Mouse (Mus musculus): ENCODE results near the gene Pola1. TPM values are rescaled to one million over a fixed set of nuclear protein-coding genes. Genes with fewer than 3 reads are reported as not detected.

Gene Pola1
- polyA plus RNA-seq (2012; ENCODE audit: insufficient read depth, insufficient read length, missing spikeins): 10.3 and 11.2 TPM in 2 replicates

GRCm38 (mm10) chrX:93631657-93632449, at the start of gene Pola1:
Pola1 (minus strand) TSS chrX:93632155.
- no peak for TF ChIP-seq CTCF (IDR thresholded peaks at IDR 0.05; ENCODE audit: low read depth, low read length)
- no peak for TF ChIP-seq POLR2A (IDR thresholded peaks at IDR 0.05; ENCODE audit: borderline replicate concordance, low read depth, low read length)
- H3K27ac ChIP-seq (ENCODE audit: insufficient read depth, low read depth, low read length): peak within 1 kb of the TSS; percentile 55
- H3K4me1 ChIP-seq (ENCODE audit: control insufficient read depth, insufficient read depth, low read length): 0 out of 2 replicates have a peak, but pooled peaks cover 2% of the 10 kb centered on the region
- H3K4me3 ChIP-seq (ENCODE audit: insufficient read depth, low read length): peak within 1 kb of the TSS; percentile 65

- H3K4me3 ChIP-seq (ENCODE audit: insufficient read depth, low read length): no peak overlapping the region
- no peak overlapping the region for H3K27ac ChIP-seq (ENCODE audit: insufficient read depth, low read depth, low read length)
These were observed 44.3 kb upstream of the Pola1 start for GRCm38 (mm10) chrX:93676228-93676627.

DNA sequence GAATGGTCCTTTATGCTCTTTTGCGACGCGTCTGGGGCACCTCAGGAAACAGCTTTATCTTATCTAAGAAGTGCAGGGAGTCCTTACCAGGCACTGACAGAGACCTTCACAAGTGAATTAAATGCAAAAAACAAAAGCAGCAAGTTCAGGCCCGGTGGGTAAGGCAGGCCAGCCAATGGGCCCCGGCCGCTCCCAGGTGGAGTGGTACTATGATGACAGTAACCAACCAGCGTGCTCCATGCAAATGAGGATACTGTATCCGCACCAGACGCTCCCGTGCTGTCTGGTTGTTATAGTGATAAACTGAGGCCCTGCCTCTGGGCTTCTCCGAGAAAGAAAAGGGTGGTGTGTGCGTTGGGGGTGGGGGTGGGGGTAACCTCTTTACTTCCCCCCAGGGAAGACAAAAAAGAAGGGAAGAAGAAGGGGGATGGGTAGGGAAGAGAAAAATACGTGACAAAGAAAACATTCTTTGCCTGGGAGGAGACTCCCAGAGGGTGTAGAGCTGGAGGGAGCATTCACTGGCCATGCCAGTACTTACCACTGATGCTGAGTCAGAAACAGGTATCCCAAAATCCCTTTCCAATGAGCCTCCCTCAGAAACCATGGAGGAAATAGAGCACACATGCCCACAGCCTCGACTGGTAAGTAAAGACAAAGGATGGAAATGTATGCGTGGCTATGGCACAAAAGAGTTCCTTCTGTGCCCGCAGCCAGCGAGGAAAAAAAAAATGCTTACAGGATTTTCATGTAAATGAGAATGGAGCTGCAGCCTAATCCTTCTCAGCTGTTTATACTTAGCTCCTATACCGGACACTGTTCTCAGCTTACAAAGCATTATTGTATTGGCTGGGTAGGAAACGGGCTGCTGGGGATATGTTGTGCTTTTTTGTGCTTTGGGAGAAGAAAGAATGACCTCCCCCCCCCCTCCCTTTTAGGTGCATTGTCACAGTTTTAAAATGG, 43.2 kb upstream of the Pola1 start:
- Histone ChIP-seq H3K4me1 (ENCODE audit: control insufficient read depth, insufficient read depth, low read length) (no peaks in the 10 kb centered on the region), H3K4me3 (ENCODE audit: insufficient read depth, low read length) (no peak overlapping the region; the same call in 1 of the 2 replicates), H3K27ac (ENCODE audit: insufficient read depth, low read depth, low read length) (no peak overlapping the region)
- TF ChIP-seq POLR2A (IDR thresholded peaks at IDR 0.05; ENCODE audit: borderline replicate concordance, low read depth, low read length) (no peak), CTCF (IDR thresholded peaks at IDR 0.05; ENCODE audit: low read depth, low read length) (no peak)

More at GRCm38 (mm10) chrX:93676228-93676627, 44.3 kb upstream of the Pola1 start:
- TF ChIP-seq POLR2A (IDR thresholded peaks at IDR 0.05; ENCODE audit: borderline replicate concordance, low read depth, low read length) (no peak), CTCF (IDR thresholded peaks at IDR 0.05; ENCODE audit: low read depth, low read length) (no peak)
- H3K4me1 ChIP-seq (ENCODE audit: control insufficient read depth, insufficient read depth, low read length): no peaks in the 10 kb centered on the region

GRCm38 (mm10) chrX:93674432-93674831, 42.5 kb upstream of the Pola1 start:
- no peak overlapping the region for H3K4me3 ChIP-seq (ENCODE audit: insufficient read depth, low read length)

DNA sequence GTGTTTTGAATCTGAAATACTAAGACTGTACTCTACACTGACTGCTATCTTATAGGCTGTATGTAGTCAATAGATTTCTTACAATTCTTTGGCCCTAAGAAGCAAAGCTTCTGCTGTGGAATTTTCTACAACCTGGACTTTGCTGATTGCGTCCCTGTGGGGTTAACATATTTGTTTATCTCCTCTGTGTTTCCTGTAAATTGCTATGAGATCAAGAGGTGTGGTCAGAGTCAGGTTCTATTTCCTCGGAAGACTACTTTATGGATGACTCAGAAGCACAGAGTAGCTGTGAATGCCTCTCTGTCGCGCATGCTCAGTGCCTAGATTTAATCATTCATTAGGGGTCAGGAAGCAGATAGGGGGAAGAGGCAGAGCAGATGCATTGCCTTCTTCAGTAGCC, 32.8 kb upstream of the Pola1 start:
- Histone ChIP-seq H3K4me1 (ENCODE audit: control insufficient read depth, insufficient read depth, low read length) (no peaks in the 10 kb centered on the region), H3K27ac (ENCODE audit: insufficient read depth, low read depth, low read length) (no peak overlapping the region), H3K4me3 (ENCODE audit: insufficient read depth, low read length) (no peak overlapping the region)
- TF ChIP-seq POLR2A (IDR thresholded peaks at IDR 0.05; ENCODE audit: borderline replicate concordance, low read depth, low read length): no peak
- TF ChIP-seq CTCF (IDR thresholded peaks at IDR 0.05; ENCODE audit: low read depth, low read length): no peak

More at GRCm38 (mm10) chrX:93674432-93674831, 42.5 kb upstream of the Pola1 start:
- Histone ChIP-seq H3K4me1 (ENCODE audit: control insufficient read depth, insufficient read depth, low read length) (no peaks in the 10 kb centered on the region), H3K27ac (ENCODE audit: insufficient read depth, low read depth, low read length) (no peak overlapping the region)
- no peak for TF ChIP-seq POLR2A (IDR thresholded peaks at IDR 0.05; ENCODE audit: borderline replicate concordance, low read depth, low read length)
- no peak for TF ChIP-seq CTCF (IDR thresholded peaks at IDR 0.05; ENCODE audit: low read depth, low read length)

DNA sequence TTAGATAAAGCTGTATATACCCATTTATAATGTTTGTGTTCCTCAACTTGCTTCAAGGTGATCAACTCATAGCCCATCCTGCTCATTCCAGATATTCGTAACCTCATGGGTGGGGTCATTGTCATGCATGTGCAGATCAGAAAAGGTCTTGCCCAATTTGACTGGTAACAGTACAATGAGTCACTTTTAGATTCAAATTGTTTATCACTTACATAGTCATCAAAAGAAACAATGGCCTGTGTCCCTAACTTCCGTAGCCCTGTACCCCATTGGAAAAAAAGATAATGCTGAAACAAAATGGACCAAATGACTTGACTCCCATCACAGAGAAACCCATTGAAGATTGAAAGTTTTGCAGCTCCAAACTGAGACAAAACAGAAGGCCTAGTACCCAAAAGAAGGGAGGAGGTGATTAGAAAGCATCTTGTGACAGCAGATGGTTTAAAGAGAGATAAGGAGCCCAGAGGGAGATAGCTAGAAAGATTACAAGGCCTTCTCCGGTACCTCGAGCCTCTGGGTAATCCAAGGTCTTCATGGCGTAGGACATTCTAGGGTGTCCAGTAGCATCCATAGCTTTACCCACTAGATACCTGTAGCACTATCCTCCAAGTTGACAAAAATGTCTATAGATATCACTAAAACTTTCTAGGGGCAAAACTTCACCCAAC, 32.1 kb upstream of the Pola1 start:
- H3K27ac ChIP-seq (ENCODE audit: insufficient read depth, low read depth, low read length): no peak overlapping the region
- no peak for TF ChIP-seq POLR2A (IDR thresholded peaks at IDR 0.05; ENCODE audit: borderline replicate concordance, low read depth, low read length)
- TF ChIP-seq CTCF (IDR thresholded peaks at IDR 0.05; ENCODE audit: low read depth, low read length): no peak

GRCm38 (mm10) chrX:93655153-93655552, 23.2 kb upstream of the Pola1 start:
- H3K4me3 ChIP-seq (ENCODE audit: insufficient read depth, low read length): no peak overlapping the region
- no peak for TF ChIP-seq POLR2A (IDR thresholded peaks at IDR 0.05; ENCODE audit: borderline replicate concordance, low read depth, low read length)
- TF ChIP-seq CTCF (IDR thresholded peaks at IDR 0.05; ENCODE audit: low read depth, low read length): no peak
- H3K27ac ChIP-seq (ENCODE audit: insufficient read depth, low read depth, low read length): peak overlapping the region; percentile 36
- H3K4me1 ChIP-seq (ENCODE audit: control insufficient read depth, insufficient read depth, low read length): peaks cover 4% of the 10 kb centered on the region

More for the DNA sequence above, 32.1 kb upstream of the Pola1 start:
- no peak overlapping the region for H3K4me3 ChIP-seq (ENCODE audit: insufficient read depth, low read length)
- no peaks in the 10 kb centered on the region for H3K4me1 ChIP-seq (ENCODE audit: control insufficient read depth, insufficient read depth, low read length)

DNA sequence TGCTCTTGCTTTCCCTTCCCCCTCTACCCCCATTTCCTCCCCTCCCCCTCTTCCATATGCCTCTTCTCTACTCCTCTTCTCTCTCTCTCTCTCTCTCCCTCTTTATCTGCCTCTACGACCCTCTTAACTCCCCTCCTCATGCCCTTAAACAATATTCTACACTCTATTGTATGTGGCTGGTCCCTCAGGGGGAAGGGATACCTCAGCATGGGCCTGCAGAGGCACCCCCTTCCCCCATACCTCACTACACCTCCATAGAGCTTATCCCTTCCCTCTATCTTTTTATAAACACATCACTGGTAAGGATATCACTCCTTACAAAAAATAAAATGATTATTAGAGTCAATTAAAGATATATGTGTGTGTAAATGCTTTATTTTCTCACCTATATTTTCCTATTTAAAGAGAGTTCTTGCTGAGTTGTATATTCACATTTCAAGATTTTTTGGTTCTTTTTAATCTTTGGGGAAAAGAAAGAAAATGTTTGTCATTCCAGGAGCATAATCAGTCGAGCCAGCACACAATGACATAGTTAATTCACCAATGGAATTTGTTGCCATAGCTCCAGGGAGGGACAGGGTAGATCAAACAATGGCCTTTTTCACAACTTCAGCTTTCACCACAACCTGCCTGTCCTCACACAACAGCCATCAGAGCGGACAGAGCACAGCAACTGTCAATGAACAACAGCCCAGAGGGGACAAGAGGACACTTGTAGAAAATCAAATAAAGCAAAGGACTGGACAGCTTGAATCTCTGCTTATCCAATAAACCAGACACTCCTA, 22.5 kb upstream of the Pola1 start, which contains the start of gene Pcyt1b:
TSS of gene Pcyt1b (plus strand) at position 646 of the 785 bp plus-strand sequence.
- TF ChIP-seq CTCF (IDR thresholded peaks at IDR 0.05; ENCODE audit: low read depth, low read length) (no peak), POLR2A (IDR thresholded peaks at IDR 0.05; ENCODE audit: borderline replicate concordance, low read depth, low read length) (no peak)
- no peak within 1 kb of the TSS for H3K4me3 ChIP-seq (ENCODE audit: insufficient read depth, low read length)
- H3K4me1 ChIP-seq (ENCODE audit: control insufficient read depth, insufficient read depth, low read length): peaks cover 4% of the 10 kb centered on the region
- H3K27ac ChIP-seq (ENCODE audit: insufficient read depth, low read depth, low read length): peak within 1 kb of the TSS; percentile 36
